Mouse (Mus musculus): ENCODE measurements around the gene Fbxw2. TPM values are rescaled to one million over a fixed set of nuclear protein-coding genes. Genes with fewer than 3 reads are reported as not detected.

Gene Fbxw2
- total RNA-seq, 2 experiments from 2014 or later = 97.1 to 103 TPM

Other genes starting within 250 kb of the Fbxw2 start
- 100 to 1,000 TPM; 109 to 115 TPM for gene Gapvd1, start 71.1 kb downstream of the Fbxw2 start, total RNA-seq (2021)
- gene Hspa5, start 54.3 kb downstream of the Fbxw2 start, total RNA-seq (2021) = 100 to 1,000 TPM; 216 to 224 TPM
- 10 to 100 TPM; 22.3 to 32.6 TPM for gene Rabepk, start 26.4 kb downstream of the Fbxw2 start, total RNA-seq (2021)
- under 1 TPM in 1 of 2 experiments, not detected in 1; 0.20 TPM for gene Gm34653, start 6.7 kb upstream of the Fbxw2 start, total RNA-seq (2021)
- under 1 TPM; 0.34 to 0.53 TPM for gene Cutal, start 48.1 kb upstream of the Fbxw2 start, total RNA-seq (2021)
- 10 to 100 TPM; 33.2 to 42.1 TPM for gene Psmd5, start 48.7 kb upstream of the Fbxw2 start, total RNA-seq (2021)
- gene Phf19, start 87.7 kb upstream of the Fbxw2 start, total RNA-seq (2021) = 1 to 10 TPM; 1.3 to 1.8 TPM
- under 1 TPM; 0.36 to 0.53 TPM for gene Traf1, start 135.5 kb upstream of the Fbxw2 start, total RNA-seq (2021)
- gene Hc, start 235.1 kb upstream of the Fbxw2 start, total RNA-seq (2021) = under 1 TPM; 0.45 to 0.65 TPM

All from left cerebral cortex, postnatal 10 days (tissue).